Mouse (Mus musculus): ENCODE results near the gene Angptl7. TPM values are rescaled to one million over a fixed set of nuclear protein-coding genes. Genes with fewer than 3 reads are reported as not detected.

Angptl7 gene
- total and polyA plus RNA-seq, 2 experiments from 2014 or later: 0.21 to 0.52 TPM

DNA sequence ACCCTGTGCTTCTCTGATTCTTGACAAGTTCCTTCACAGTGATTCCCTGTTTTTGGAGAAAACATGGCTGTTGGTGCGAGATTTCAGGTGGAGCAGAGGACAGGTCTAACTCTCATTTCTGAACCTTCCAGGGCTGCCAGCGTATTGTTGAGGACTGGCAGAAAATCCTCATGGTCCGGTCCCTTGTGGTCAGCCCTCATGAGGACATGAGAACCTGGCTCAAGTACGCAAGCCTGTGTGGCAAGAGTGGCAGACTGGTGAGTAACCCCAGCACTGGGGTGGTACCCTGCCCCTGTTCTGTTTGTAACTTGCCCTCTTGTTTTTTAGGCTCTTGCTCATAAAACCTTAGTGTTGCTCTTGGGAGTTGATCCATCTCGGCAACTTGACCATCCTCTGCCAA is 30.1 kb upstream of the Angptl7 start:
- TF ChIP-seq CTCF (IDR thresholded peaks at IDR 0.05; ENCODE audit: low read depth): no peak
- DNase-seq (no peak), ATAC-seq (no peak)
- Histone ChIP-seq H3K9ac (no peak overlapping the region), H3K27me3 (ENCODE audit: insufficient read depth, low read length) (no peaks in the 10 kb centered on the region), H3K4me1 (ENCODE audit: insufficient read depth) (no peaks in the 10 kb centered on the region), H3K4me3 (ENCODE audit: low read depth, low read length) (no peak overlapping the region), H3K36me3 (ENCODE audit: insufficient read depth) (peaks cover 89% of the 10 kb centered on the region), H3K9me3 (ENCODE audit: low read length) (no peaks in the 10 kb centered on the region), H3K27ac (ENCODE audit: low read depth, low read length) (no peak overlapping the region), H3K4me2 (ENCODE audit: low read depth) (no peak overlapping the region)
- WGBS: over 99% methylated on average over 5 of the region's 5 CpGs

DNA sequence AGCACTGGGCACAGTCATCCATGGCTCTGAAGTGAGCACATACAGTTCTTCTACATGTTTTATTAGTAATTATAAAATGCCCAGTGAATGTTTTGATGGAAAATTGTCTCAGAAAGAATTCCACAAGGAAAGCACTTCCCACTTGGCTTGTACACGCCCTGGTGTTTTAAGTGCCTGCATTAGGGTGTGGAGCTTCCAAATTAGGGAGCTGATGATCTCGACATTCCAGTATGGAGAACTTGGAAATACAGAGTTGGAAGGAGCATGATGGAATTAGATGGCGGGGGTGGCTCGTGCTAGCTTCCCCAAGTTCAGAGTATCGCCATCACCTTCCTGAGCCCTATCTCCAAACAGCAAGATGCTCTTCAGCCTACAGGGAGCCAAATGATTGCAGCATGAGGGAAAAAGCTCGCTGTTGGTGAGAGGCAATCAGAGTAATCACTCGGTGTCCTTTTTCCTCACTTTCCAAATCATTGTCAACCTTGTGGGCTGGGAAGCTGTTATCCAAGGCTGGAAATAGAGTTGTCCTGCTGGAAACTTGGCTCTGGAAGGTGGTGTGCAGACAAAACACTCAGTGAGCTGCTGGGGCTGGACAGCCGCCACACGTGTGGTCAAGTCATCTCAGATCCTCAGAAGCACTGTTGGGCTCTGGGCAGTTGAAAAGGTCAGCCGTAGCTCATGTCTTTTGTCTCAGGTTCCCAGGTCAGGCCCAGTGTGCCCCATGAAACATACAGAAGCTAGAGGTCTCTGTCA is 27.1 kb upstream of the Angptl7 start:
- Histone ChIP-seq H3K4me1 (ENCODE audit: insufficient read depth) (no peaks in the 10 kb centered on the region), H3K36me3 (ENCODE audit: insufficient read depth) (peaks cover 83% of the 10 kb centered on the region), H3K27me3 (ENCODE audit: insufficient read depth, low read length) (no peaks in the 10 kb centered on the region), H3K9ac (no peak overlapping the region), H3K9me3 (ENCODE audit: low read length) (no peaks in the 10 kb centered on the region), H3K27ac (ENCODE audit: low read depth, low read length) (no peak overlapping the region), H3K4me3 (ENCODE audit: low read depth, low read length) (no peak overlapping the region), H3K4me2 (ENCODE audit: low read depth) (no peak overlapping the region)
- DNase-seq (no peak), ATAC-seq (no peak)
- WGBS: 94% methylated on average over 10 of the region's 10 CpGs
- TF ChIP-seq CTCF (IDR thresholded peaks at IDR 0.05; ENCODE audit: low read depth): no peak

DNA sequence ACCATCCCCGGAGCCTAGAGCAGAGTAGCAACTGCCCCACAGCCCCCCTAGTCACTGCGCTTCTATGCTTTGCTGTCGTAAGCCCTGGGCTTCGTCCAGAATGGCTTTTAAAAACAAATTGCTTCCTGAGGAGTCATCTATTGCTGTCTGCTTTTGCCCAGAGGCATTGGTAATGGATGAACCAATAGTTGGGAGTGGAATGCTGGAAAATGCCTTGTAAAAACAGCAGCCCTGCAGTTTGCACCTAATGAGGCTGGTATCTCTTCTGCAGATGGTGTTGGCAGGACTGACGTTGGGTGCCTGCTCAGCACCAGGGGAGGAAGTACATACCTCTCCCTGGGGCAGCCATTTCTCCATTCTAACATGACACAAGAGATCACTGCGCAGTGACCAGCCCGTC is 23.3 kb upstream of the Angptl7 start:
- no peak for DNase-seq
- WGBS: 90% methylated on average over 7 of the region's 7 CpGs

DNA sequence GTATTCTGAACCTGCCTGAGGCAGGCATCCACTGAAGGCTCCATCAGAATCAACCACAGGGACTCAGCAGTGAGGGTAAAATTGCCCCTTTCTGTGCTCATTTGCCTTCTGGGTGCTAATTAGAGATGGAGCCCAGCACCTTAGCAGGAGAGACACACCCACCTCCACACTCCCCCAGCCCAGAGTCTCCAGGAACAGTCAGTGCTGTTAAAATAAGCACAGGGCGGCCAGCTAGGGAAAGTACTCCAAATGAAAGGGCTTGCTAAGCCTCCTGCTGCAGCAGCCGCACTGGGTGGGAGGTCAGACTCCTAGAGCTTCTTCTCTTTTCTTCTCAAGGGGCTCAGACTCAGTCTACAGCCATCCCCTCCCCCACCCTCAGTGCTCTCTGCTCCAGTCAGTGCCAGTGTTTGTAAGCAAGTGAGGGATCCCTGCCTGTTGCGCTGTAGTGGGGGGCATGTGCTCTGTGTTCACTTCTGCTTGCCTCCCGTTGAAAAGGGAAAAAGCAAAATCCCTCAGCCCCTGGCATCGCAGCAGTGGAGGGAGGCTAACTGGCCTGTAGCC is 18.1 kb upstream of the Angptl7 start:
- Histone ChIP-seq H3K9ac (no peak overlapping the region), H3K9me3 (ENCODE audit: low read length) (no peaks in the 10 kb centered on the region), H3K4me2 (ENCODE audit: low read depth) (no peak overlapping the region), H3K27ac (ENCODE audit: low read depth, low read length) (0 out of 2 replicates have a peak overlapping the region, but pooled peaks have one; percentile 43), H3K4me1 (ENCODE audit: insufficient read depth) (no peaks in the 10 kb centered on the region), H3K27me3 (ENCODE audit: insufficient read depth, low read length) (no peaks in the 10 kb centered on the region), H3K4me3 (ENCODE audit: low read depth, low read length) (no peak overlapping the region), H3K36me3 (ENCODE audit: insufficient read depth) (peaks cover 65% of the 10 kb centered on the region)
- ATAC-seq: peak; percentile 63
- no peak for TF ChIP-seq CTCF (IDR thresholded peaks at IDR 0.05; ENCODE audit: low read depth)
- 14% methylated on average over 5 of the region's 5 CpGs for WGBS
- DNase-seq: peak; percentile 4

More for the DNA sequence above, 23.3 kb upstream of the Angptl7 start:
- TF ChIP-seq CTCF (IDR thresholded peaks at IDR 0.05; ENCODE audit: low read depth): no peak
- Histone ChIP-seq H3K4me1 (ENCODE audit: insufficient read depth) (no peaks in the 10 kb centered on the region), H3K4me3 (ENCODE audit: low read depth, low read length) (no peak overlapping the region), H3K9me3 (ENCODE audit: low read length) (no peaks in the 10 kb centered on the region), H3K27me3 (ENCODE audit: insufficient read depth, low read length) (no peaks in the 10 kb centered on the region), H3K9ac (no peak overlapping the region), H3K36me3 (ENCODE audit: insufficient read depth) (peaks cover 78% of the 10 kb centered on the region), H3K27ac (ENCODE audit: low read depth, low read length) (no peak overlapping the region), H3K4me2 (ENCODE audit: low read depth) (no peak overlapping the region)
- no peak for ATAC-seq

DNA sequence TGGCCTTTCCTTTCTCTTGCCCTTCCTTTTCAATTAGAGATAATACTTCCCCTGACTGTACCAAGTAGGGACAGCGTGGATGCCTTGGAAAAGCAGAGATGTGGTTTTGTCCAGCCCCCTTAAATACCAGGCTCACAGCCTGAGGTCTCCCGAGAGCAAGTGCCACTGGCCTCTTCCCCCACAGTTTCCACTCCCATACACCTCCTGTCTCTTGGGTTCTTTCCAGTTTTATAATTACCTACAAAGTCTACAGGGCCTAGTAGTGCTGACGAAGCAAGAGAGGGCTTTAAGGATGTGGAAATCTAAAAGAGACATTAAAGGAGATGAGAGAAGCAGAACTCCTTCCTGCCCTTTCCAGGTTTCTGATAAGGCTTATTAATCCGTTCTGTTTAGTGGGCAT is 17.5 kb upstream of the Angptl7 start:
- 34% methylated on average over 4 of the region's 4 CpGs for WGBS
- Histone ChIP-seq H3K4me1 (ENCODE audit: insufficient read depth) (no peaks in the 10 kb centered on the region), H3K27ac (ENCODE audit: low read depth, low read length) (0 out of 2 replicates have a peak overlapping the region, but pooled peaks have one; percentile 43), H3K36me3 (ENCODE audit: insufficient read depth) (peaks cover 67% of the 10 kb centered on the region), H3K4me3 (ENCODE audit: low read depth, low read length) (no peak overlapping the region), H3K4me2 (ENCODE audit: low read depth) (no peak overlapping the region), H3K9ac (no peak overlapping the region), H3K9me3 (ENCODE audit: low read length) (no peaks in the 10 kb centered on the region), H3K27me3 (ENCODE audit: insufficient read depth, low read length) (no peaks in the 10 kb centered on the region)
- ATAC-seq: no peak
- DNase-seq: no peak
- no peak for TF ChIP-seq CTCF (IDR thresholded peaks at IDR 0.05; ENCODE audit: low read depth)

DNA sequence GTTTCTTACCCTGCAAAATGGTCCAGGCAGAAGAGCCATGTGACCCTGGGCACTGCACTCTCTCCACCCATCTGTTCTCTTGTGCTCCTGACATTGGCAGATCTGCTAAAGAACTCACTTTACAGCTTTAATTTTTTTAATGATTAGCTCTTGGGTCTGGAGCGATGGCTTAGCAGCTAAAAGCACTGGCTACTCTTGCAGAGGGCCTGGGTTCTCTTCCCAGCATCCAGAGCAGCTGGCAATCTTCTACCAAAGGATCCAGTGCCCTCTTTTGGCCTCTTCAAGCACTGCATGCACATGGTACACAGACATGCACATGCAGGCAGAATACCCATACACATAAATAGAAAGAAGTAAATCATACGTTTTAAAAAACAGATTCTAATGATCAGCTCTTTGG is 15.1 kb upstream of the Angptl7 start:
- peak; percentile 32; the same call in 1 of the 2 replicates for TF ChIP-seq CTCF (IDR thresholded peaks at IDR 0.05; ENCODE audit: low read depth)
- DNase-seq (no peak), ATAC-seq (no peak)
- Histone ChIP-seq H3K9me3 (ENCODE audit: low read length) (no peaks in the 10 kb centered on the region), H3K36me3 (ENCODE audit: insufficient read depth) (peaks cover 57% of the 10 kb centered on the region), H3K27ac (ENCODE audit: low read depth, low read length) (no peak overlapping the region), H3K4me3 (ENCODE audit: low read depth, low read length) (no peak overlapping the region), H3K4me2 (ENCODE audit: low read depth) (no peak overlapping the region), H3K9ac (no peak overlapping the region), H3K4me1 (ENCODE audit: insufficient read depth) (no peaks in the 10 kb centered on the region), H3K27me3 (ENCODE audit: insufficient read depth, low read length) (no peaks in the 10 kb centered on the region)
- WGBS: 93% methylated on average over 2 of the region's 2 CpGs

DNA sequence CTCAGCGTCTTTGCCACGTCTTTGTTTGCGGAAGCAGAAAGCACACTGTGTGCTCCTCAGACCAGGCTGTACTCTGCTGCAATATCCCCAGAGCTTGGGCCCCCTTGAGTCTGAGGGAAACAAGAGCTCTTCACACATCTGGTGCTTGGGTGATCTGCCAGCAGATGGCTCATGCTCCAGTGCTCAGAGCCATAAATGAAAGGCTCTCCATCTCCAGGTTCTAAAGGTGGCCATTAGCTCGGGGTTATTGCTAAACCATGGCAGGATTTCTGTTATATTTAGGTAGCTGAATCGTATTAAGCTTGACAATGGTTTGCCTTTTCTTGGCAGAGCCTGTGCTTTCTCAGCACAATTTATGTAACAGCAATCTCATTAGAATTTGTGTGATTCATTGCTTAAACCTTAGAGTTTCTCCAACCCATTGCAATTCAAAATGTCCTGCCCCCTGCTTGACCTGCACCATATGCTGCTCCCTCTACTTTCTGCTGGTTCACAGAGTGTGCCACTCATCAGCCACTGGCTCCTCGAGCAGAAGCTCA is 12.8 kb upstream of the Angptl7 start:
- no peak overlapping the region for H3K4me2 ChIP-seq (ENCODE audit: low read depth)
- no peak for TF ChIP-seq CTCF (IDR thresholded peaks at IDR 0.05; ENCODE audit: low read depth)
- H3K27ac ChIP-seq (ENCODE audit: low read depth, low read length): peak overlapping the region; percentile 21; the same call in 1 of the 2 replicates
- no peaks in the 10 kb centered on the region for H3K4me1 ChIP-seq (ENCODE audit: insufficient read depth)
- 56% methylated on average over 6 of the region's 6 CpGs for WGBS
- DNase-seq (no peak), ATAC-seq (no peak)
- peaks cover 56% of the 10 kb centered on the region for H3K36me3 ChIP-seq (ENCODE audit: insufficient read depth)
- H3K27me3 ChIP-seq (ENCODE audit: insufficient read depth, low read length): no peaks in the 10 kb centered on the region
- no peak overlapping the region for H3K9ac ChIP-seq
- H3K4me3 ChIP-seq (ENCODE audit: low read depth, low read length): no peak overlapping the region
- no peaks in the 10 kb centered on the region for H3K9me3 ChIP-seq (ENCODE audit: low read length)

Measured in forebrain, postnatal 0 days (tissue).